Mouse (Mus musculus) fibroblast of lung, adult 2 months (primary cell): ENCODE measurements at regions not wholly inside any gene's neighbourhood (a gene's known extent, or its start where the extent isn't known, plus 50 kb on each side); places are given as distances from the start of the nearest gene placed in this dataset.

Experiments used
- DNase-seq: peaks from one replicate; pipeline ENCODE4 v3.0.0-alpha.2; 2011; ENCODE audit warnings: low read depth

DNA sequence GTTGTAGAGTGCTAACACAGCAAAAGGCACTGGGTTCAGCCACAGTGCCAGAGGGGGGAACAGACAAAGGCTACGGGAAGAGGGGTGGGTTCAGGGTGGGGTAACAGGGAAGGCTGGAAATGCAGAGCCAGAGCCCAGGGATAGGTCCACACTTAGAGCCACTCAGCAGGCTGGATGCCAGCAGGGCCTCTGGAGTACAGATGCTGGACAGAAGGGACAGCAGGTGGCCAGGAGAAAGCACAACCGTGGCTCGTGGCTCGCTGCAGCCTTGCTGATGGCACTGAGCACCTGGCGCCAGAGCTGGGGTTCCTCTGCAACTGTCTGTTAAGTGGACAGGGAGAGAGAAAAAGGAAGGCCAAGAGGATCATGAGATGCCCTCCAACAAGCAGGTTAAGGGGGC is 174.2 kb downstream of the Mroh4 start:
- no peak for DNase-seq

GRCm38 (mm10) chr15:74459345-74459975 is 176.7 kb downstream of the Mroh4 start:
- no peak for DNase-seq

- no peak for DNase-seq
These were observed 177.2 kb downstream of the Mroh4 start for GRCm38 (mm10) chr15:74458940-74459339.

- no peak for DNase-seq
These were observed 178.2 kb downstream of the Mroh4 start for GRCm38 (mm10) chr15:74457965-74458364.

DNA sequence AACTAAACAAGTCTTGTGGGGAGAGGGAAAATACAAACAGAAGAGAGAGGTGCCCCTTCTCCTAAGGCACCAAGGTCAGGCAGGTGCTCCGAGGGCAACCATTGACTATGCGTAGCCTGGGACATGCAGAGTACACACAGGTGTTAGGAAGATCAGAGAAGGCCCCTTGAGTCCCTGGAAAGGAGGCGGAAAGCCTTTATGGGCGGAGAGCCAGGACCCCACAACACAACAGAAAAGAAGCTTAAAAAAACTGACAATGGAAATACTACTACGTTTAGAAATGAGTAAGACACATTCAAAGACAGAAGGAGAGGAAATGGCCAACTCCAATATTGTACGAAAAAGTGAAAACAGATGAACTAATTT is 179.5 kb downstream of the Mroh4 start:
- no peak for DNase-seq

DNA sequence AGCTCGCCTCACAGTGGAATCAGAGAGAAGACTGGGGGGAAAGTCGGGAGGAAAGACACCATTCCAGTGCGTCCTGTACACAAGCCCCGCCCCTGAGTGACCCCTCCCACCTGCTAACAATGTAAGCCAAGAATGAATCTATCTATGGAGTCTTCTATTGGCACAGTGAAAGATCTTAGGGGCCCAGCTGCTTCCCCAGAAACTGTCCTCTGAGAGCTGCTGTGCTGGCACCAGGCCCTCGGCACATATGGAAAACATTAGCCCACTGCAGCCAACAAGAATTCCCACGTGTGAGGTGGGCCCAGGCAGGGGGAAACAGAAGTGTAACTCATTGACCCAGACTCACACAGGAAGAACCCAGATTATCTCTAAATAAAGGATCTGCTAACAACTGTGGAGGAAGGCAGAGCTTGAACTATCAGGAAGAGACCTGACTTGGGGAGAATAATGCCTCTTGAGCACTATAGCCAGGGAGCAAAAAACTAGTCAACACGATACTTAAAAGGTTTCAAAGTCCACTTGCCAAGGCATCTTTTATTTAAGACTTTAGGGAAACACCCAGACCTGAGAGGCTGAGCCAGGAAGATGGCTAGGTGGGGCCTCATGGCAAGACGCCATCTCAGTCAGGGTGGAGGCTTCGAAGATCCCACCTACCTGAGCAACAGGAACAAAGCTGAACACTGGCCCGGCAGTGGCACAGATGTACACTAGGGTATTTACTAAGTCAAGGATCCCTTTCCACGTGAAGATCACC is 180.1 kb downstream of the Mroh4 start:
- DNase-seq, result no peak

DNA sequence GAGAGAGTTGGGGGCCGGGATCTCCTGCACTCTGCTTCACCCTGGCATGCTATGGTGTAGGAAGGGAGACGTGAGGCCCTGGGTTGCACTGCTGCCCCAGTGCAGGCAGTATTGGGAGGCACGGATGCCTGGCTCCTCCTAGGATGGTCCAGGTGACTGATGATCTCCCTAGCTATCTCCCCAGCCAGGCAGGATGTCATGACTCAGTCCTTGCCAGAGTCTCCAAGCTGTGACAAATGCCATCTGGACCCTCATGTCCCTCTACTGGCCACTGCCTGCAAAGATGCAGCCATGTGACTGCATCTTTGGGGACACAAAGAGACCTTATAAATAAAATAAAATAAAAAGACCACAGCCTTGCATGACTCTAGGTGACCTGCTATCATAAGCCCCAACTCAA is 181.6 kb downstream of the Mroh4 start:
- DNase-seq, result no peak

DNA sequence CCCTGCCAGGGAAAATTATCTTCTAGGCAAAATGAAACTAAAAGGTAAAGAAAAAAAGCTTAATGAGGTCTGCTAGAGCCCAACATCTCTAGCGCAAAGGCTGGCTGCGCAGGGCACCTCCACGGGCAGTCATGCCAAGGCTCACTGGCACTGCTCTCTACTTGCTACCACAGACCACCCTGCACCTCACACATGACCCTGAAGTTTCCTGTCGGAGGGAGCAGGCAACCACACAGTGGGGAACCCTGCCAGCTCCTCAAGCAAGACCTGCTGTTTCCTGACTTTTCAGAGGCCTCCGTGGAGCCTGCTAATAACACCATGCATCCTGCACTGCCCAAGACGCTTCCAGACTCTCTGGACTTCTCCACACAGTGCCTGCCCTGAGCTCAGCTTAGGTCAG is 182.3 kb downstream of the Mroh4 start:
- no peak for DNase-seq

DNA sequence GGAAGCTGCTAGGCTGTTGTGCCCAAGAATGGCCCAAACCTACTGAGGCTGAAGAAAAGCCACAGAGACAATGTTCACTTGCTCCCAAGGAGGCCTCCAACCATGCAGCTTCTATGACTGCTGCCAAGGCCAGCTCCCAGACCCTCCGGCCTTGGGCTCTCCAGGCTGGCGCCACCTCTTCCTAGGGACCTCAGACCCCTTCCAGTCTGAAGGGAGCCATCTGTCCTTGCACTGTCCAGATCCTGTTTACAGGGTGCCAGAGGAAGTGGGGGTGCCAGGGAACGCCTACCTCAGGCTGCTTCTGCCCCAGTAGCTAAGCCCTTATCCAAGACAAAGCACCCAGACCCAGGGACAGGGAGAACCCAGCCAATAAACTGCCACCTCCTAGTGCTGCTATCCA is 183.7 kb downstream of the Mroh4 start:
- no peak for DNase-seq

DNA sequence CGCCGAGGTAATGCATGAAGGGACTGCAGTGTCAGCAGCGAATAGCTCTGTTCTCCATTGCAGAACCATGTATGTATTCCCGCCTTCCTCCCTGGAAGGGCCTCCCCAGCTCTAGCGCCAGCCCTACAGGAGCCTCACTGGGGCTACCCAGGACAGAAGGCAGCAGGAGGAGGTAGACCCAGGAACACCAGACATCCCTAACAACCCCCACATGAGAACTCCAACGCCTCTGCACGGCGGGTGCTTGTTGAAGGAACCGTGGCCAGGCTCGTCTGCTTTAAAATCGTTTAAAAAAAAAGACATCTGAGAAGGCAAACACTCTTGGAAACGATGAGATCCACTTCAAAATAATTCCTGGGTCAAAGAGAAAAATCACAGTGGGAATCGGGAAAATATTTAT is 194.3 kb downstream of the Mroh4 start:
- DNase-seq, result no peak

DNA sequence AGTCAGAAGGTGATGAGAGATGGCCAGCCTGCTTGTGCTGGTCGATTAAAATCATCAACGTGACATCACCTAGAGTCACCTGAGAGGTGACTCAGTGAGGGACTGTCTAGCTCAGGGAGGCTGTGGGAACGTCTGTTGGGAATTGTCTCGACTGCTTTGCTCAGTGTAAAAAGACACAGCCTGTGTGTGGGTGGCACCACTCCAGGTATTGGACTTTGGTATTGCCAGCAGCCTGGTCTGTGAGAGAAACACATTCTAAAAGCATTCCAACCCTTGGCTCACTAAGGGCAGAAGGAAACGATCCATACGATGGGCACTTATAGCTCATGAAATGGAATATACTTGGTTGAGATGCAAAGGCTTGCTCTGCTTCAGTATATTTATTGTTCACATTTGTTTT is 209.2 kb downstream of the Mroh4 start:
- DNase-seq, result no peak

GRCm38 (mm10) chr15:74423001-74423400 is 213.2 kb downstream of the Mroh4 start:
- DNase-seq, result no peak

DNA sequence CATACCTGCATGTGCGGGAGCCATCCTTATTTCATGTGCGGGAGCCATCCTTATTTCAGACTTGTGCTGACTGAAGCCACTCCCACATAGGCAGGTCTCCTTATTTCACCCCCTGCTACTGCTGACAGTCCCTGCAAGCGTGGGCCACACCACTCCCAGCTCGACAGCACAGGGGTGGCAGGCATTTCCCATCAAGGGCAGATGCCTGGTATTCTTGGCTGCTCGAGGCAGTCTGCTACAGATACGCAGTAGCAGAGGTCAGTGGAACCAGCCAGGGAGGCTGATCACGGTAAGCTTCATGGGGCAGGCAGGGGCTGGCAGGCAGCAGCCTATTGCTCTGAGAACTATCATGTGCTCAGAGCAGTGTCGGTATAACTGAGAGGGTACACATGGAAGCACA is 215.6 kb downstream of the Mroh4 start:
- DNase-seq, result no peak

DNA sequence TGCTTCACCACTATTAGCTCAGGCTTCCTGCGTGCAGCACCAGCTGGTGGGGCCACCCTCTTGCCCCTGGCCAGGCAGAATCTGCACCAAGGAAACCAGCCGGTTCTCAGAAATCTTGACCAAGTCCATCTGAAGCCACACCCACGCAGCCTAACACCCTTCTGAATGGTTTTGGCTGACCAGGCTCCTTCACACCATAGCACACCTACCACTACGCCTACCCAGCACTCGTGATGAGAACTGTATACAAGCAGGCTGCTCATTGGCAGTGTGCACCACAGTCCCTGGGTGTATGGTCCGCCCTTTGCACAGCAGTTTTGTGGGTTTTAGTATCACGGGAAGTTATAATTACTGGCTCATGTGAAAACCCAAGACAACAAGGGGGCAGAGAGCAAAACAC is 217.5 kb downstream of the Mroh4 start:
- DNase-seq, result no peak

- no peak for DNase-seq
These were observed 222.9 kb downstream of the Mroh4 start for GRCm38 (mm10) chr15:74413217-74413616.

- no peak for DNase-seq
These were observed 223.9 kb downstream of the Mroh4 start for GRCm38 (mm10) chr15:74412261-74412660.

GRCm38 (mm10) chr15:74411097-74411496 is 225.1 kb downstream of the Mroh4 start:
- DNase-seq, result no peak

- DNase-seq, result no peak
These were observed 231.3 kb downstream of the Mroh4 start for GRCm38 (mm10) chr15:74404866-74405265.

DNA sequence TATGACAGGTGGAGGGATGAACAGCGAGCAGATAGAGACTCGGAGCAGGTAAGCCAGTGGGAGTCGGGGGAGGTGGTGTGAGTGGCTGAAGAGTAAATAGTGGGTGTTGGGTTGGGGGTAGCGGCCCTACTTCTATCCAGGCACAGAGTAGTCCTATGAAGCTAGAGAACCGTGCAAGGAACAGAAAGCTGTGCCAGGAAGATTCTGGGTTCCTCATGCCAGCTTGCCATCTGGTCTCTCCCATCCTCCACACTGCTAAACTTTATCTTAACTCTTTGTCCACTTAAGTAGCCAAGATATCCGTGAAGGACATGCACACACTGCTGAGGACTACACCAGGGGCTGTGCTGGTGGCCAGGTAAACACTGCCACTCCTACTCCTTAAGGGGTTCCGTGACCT is 234.9 kb downstream of the Mroh4 start:
- no peak for DNase-seq

DNA sequence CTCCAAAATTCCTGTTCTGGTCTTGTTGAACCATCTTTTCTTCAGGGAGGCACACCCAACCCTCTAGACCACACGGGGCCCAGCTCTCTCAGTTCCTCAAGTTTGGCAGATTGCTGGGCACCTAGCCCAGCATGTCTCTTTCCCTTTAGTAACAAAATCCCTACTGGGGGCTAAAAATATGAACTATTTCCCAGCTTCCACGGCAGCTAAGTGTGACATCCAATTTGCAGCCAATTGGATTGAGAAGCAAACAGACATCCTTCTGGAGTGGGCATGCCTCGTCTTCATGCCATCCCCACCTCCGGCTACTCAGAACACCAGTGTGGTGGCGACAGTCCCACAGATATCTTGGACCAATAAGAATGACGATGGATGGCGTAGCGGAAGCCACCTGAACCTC is 240.1 kb downstream of the Mroh4 start:
- no peak for DNase-seq

DNA sequence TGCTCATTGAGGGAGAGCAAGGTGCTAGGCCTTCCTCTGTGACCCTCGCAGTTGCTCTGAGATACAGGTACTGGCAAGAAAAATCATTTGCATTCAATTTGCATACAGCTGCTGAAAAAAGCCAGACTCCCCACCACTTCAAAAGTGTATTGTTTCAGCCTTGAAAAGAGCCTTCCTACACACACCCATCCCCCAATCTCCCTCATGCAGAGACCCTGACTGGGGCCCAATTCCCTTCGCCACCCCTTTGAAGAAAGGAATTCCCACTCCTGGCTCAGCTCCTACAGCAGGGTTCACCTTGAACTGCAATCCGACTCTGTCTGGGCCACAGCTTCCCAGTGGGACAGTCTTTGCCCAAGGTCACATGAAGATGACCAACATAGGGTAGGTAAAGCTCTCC is 248.6 kb downstream of the Mroh4 start:
- DNase-seq, result no peak

DNA sequence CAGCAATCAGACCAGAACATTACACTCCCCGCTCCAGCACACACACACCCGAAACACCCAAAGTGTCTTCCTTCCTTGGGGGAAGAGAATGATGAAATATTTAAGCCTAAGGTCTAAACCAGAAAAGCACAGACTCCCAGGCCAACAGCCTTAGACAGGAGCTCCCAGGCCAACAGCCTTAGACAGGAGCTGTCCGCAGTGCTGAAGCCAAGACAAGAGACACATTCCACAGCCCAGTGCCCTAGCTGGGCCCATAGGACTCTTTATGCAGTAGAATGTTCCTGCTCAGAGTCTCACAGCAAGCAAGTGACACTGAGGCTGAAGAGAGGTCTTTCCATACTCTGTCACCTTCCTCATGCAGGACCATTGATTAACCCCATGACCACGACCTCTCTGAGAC is 253.6 kb downstream of the Mroh4 start:
- DNase-seq, result no peak

GRCm38 (mm10) chr15:74379366-74379765 is 256.8 kb downstream of the Mroh4 start:
- DNase-seq, result no peak

- no peak for DNase-seq
These were observed 266.7 kb downstream of the Mroh4 start for GRCm38 (mm10) chr15:74369461-74369860.
